20 mouse cellular contexts compared by ENCODE assay signal in genomic region chr14:34393295-34393694, GRCm38 (mm10). TPM values are rescaled to one million over a fixed set of nuclear protein-coding genes. Genes with fewer than 3 reads are reported as not detected.
"Had no signal": no experiment of that assay in that cellular context is flagged by ENCODE, and none has a peak within 500 bp of the region (broad histone marks: within the 10 kb centered on the region; RNA-seq: fewer than 3 reads in every experiment).

No protein-coding gene starts in this region.

- H3K27ac ChIP-seq: limb, embryonic 15.5 days; liver, embryonic 12.5 days; neural tube, embryonic 15.5 days; stomach, postnatal 0 days had no signal

- H3K9me3 ChIP-seq: limb, embryonic 15.5 days; neural tube, embryonic 15.5 days had no signal

- DNase-seq: kidney, postnatal 14 days; layer of hippocampus, adult 9-11 months; layer of hippocampus, postnatal 36 days; lung, embryonic 14.5 days; lung, postnatal 10 days; lung, postnatal 4 days; right cerebral cortex, adult 18-20 months; right cerebral cortex, postnatal 25 days; thymus, postnatal 4 days had no signal

- H3K4me3 ChIP-seq: limb, embryonic 15.5 days; liver, embryonic 12.5 days; myocyte; neural tube, embryonic 15.5 days had no signal

- H3K36me3 ChIP-seq: liver, embryonic 12.5 days had no signal

- H3K4me1 ChIP-seq: limb, embryonic 15.5 days; liver, embryonic 12.5 days; neural tube, embryonic 15.5 days had no signal

- H3K4me2 ChIP-seq: limb, embryonic 15.5 days; liver, embryonic 12.5 days; lung, embryonic 14.5 days; midbrain, embryonic 11.5 days; neural tube, embryonic 15.5 days had no signal

- H3K9ac ChIP-seq: limb, embryonic 15.5 days; liver, embryonic 12.5 days; lung, embryonic 14.5 days; neural tube, embryonic 15.5 days had no signal

- H3K27me3 ChIP-seq: limb, embryonic 15.5 days; liver, embryonic 12.5 days; neural tube, embryonic 15.5 days had no signal

- ATAC-seq: liver, embryonic 12.5 days had no signal

RNA-seq across cellular contexts. Expression of gene Mmrn2, which starts 18.0 kb away (rescaled TPM):
- total RNA-seq: megakaryocyte, adult 5-6 weeks had no signal

RNA-seq across cellular contexts. Expression of gene Sncg, which starts 18.7 kb away (rescaled TPM):
- total RNA-seq: megakaryocyte, adult 5-6 weeks had no signal

RNA-seq across cellular contexts. Expression of gene Fam25c, which starts 38.1 kb away (rescaled TPM):
- total RNA-seq: layer of hippocampus, postnatal 36 days; left cerebral cortex, postnatal 25 days; megakaryocyte, adult 5-6 weeks had no signal
- polyA plus RNA-seq: large intestine, adult 2 months; limb, embryonic 11.5 days; liver, embryonic 12.5 days; lung, embryonic 14.5 days; midbrain, embryonic 11.5 days; myocyte; neural tube, embryonic 11.5 days; neural tube, embryonic 15.5 days had no signal
